Mouse (Mus musculus): ENCODE measurements around the gene Sycp2l. TPM values are rescaled to one million over a fixed set of nuclear protein-coding genes. Genes with fewer than 3 reads are reported as not detected.
"Not testable (repeated sequence)": the region's sequence is repeated elsewhere in the genome, so short reads cannot be mapped to it uniquely, and the experiment has no call there.

The Sycp2l gene
- polyA plus RNA-seq, 1 experiment from 2014 or later: 0.16 TPM

DNA sequence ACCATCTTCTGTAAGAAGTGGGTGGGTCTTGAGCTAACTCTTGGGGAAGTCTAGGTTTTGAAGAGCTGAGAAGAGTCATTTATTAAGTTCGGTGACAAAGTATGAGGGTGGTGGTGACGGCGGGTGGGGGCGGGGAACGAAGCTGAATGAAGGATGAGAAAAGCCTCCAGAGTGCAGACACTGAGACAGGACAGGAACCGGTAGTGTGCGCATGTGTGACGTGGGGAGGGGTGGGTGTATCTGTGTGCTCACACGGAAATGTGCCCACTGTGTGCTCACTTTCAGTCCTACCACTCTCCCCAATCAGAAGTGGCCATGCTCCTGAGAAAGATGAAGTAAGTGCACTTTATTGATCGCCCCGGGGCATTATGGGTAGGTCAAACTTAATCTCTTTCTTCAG, 39.0 kb downstream of the Sycp2l start:
- WGBS: 79% methylated on average over 11 of the region's 11 CpGs
- H3K4me1 ChIP-seq (ENCODE audit: control insufficient read depth, insufficient read depth, low read length): no peaks in the 10 kb centered on the region
- no peaks in the 10 kb centered on the region for H3K9me3 ChIP-seq (ENCODE audit: control insufficient read depth, low read length)
- no peak overlapping the region for H3K4me3 ChIP-seq (ENCODE audit: low read length)
- no peaks in the 10 kb centered on the region for H3K36me3 ChIP-seq (ENCODE audit: control insufficient read depth, insufficient read depth, low read length)
- ATAC-seq: no peak
- no peak overlapping the region for H3K4me2 ChIP-seq (ENCODE audit: low read depth, low read length)
- H3K9ac ChIP-seq (ENCODE audit: low read depth, low read length): no peak overlapping the region
- no peak overlapping the region for H3K27ac ChIP-seq (ENCODE audit: low read length)
- H3K27me3 ChIP-seq (replicated peaks; ENCODE audit: control insufficient read depth, insufficient read depth, low read length): no peaks in the 10 kb centered on the region

DNA sequence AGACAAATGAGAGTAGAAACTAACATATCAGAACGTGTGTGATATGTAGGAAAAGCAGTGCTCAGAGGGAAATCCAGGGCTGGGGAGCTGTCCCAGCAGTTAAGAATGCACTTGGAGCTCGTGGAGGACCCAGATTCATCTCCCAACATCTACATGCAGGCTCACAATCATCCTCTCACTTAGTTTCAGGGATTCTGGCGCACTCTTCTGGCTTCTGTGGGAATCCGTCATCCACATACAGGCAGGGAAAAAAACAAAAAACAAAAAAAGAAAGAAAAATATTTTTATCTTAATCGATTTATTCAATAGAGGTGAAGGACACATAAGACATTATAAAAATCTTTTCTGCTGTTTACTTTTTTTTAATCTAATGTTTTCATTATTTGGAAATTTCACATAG, 44.3 kb downstream of the Sycp2l start:
- Histone ChIP-seq H3K9ac (ENCODE audit: low read depth, low read length) (no peak overlapping the region), H3K9me3 (ENCODE audit: control insufficient read depth, low read length) (no peaks in the 10 kb centered on the region), H3K4me1 (ENCODE audit: control insufficient read depth, insufficient read depth, low read length) (no peaks in the 10 kb centered on the region), H3K27ac (ENCODE audit: low read length) (no peak overlapping the region), H3K36me3 (ENCODE audit: control insufficient read depth, insufficient read depth, low read length) (no peaks in the 10 kb centered on the region), H3K4me2 (ENCODE audit: low read depth, low read length) (no peak overlapping the region), H3K27me3 (replicated peaks; ENCODE audit: control insufficient read depth, insufficient read depth, low read length) (no peaks in the 10 kb centered on the region), H3K4me3 (ENCODE audit: low read length) (no peak overlapping the region)
- WGBS: 56% methylated on average over 5 of the region's 5 CpGs
- no peak for ATAC-seq

DNA sequence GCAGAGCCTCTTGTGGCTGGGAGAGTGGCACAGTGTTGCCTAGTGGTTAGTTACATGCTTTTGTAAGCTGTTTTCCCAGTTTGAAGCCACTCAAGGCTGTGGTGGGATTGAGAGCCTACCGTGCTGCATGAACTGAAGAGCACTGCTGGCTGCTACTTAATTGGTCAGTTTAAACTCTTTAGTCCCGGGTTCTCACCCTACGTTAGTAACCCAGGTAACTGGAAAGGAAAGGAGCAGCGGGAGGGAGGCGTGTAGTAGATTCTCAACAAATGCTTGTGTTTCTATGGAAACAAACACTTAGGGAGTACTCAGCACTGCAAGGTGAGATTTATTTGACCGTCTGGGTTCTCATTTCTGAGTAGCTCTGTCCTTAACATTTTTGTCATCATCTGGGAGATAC, 73.8 kb downstream of the Sycp2l start:
- no peaks in the 10 kb centered on the region for H3K4me1 ChIP-seq (ENCODE audit: control insufficient read depth, insufficient read depth, low read length)
- H3K9ac ChIP-seq (ENCODE audit: low read depth, low read length): no peak overlapping the region
- H3K36me3 ChIP-seq (ENCODE audit: control insufficient read depth, insufficient read depth, low read length): no peaks in the 10 kb centered on the region
- H3K4me2 ChIP-seq (ENCODE audit: low read depth, low read length): no peak overlapping the region
- H3K27me3 ChIP-seq (replicated peaks; ENCODE audit: control insufficient read depth, insufficient read depth, low read length): no peaks in the 10 kb centered on the region
- 82% methylated on average over 6 of the region's 6 CpGs for WGBS
- ATAC-seq: no peak
- H3K27ac ChIP-seq (ENCODE audit: low read length): no peak overlapping the region
- H3K4me3 ChIP-seq (ENCODE audit: low read length): no peak overlapping the region
- H3K9me3 ChIP-seq (ENCODE audit: control insufficient read depth, low read length): no peaks in the 10 kb centered on the region

DNA sequence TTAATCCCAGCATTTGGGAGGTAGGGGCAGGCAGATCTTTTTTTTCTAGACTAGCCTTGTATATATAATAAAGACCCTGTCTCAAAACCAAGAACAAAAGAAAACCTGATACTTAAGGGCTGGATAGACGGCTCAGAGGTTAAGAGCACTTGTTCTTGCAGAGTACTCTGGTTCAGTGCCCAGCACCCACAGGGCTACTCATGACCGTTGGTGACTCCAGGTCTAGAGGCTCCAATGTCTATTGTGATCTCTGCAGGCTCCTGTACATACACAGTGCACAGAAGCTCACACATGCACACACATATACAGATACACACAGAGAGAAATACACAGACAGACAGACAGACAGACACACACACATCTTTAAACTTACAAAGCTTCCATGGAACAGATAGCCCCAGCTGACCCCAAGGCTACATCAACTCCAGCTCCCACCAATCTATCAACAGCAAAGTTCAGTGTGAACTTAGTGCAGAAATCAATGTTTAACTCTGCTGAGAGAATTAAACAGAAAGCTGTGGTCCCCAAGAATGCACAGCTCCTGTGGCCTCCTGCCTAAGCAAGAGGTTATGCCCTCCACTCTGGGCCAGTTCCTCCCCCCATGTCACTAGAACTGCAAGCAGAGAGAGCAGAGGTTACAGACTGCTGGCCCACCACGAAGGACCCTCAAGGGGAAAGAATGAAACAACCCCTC, 81.7 kb downstream of the Sycp2l start:
- ATAC-seq: no peak
- WGBS: 65% methylated on average over 3 of the region's 3 CpGs
- H3K4me3 ChIP-seq (ENCODE audit: low read length): no peak overlapping the region
- H3K27me3 ChIP-seq (replicated peaks; ENCODE audit: control insufficient read depth, insufficient read depth, low read length): no peaks in the 10 kb centered on the region
- H3K4me1 ChIP-seq (ENCODE audit: control insufficient read depth, insufficient read depth, low read length): no peaks in the 10 kb centered on the region
- no peak overlapping the region for H3K9ac ChIP-seq (ENCODE audit: low read depth, low read length)
- H3K9me3 ChIP-seq (ENCODE audit: control insufficient read depth, low read length): no peaks in the 10 kb centered on the region
- H3K36me3 ChIP-seq (ENCODE audit: control insufficient read depth, insufficient read depth, low read length): no peaks in the 10 kb centered on the region
- no peak overlapping the region for H3K27ac ChIP-seq (ENCODE audit: low read length)
- no peak overlapping the region for H3K4me2 ChIP-seq (ENCODE audit: low read depth, low read length)

DNA sequence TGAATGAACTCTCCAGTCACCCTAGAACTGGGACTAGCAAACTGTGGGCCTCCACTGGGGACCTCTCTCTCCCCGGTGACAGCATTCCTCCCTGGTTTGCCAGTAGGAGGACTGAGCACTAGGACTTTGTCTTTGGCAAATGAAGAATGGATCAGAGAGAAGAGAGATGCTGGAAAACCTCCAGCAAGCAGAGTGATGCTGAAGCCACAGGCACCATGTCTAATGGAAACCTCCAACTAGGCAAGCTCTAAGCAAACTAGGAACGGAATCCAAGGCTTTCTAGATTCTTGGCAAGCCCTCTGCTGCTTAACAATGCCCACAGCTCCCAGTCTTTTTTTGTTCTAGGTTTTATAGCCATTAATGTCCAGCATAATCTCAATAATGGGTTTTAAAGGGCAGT, 86.8 kb downstream of the Sycp2l start:
- WGBS: 88% methylated on average over 2 of the region's 2 CpGs
- Histone ChIP-seq H3K27ac (ENCODE audit: low read length) (no peak overlapping the region), H3K4me2 (ENCODE audit: low read depth, low read length) (no peak overlapping the region), H3K4me3 (ENCODE audit: low read length) (no peak overlapping the region), H3K4me1 (ENCODE audit: control insufficient read depth, insufficient read depth, low read length) (no peaks in the 10 kb centered on the region), H3K9ac (ENCODE audit: low read depth, low read length) (no peak overlapping the region), H3K9me3 (ENCODE audit: control insufficient read depth, low read length) (no peaks in the 10 kb centered on the region), H3K27me3 (replicated peaks; ENCODE audit: control insufficient read depth, insufficient read depth, low read length) (no peaks in the 10 kb centered on the region), H3K36me3 (ENCODE audit: control insufficient read depth, insufficient read depth, low read length) (no peaks in the 10 kb centered on the region)
- no peak for ATAC-seq

GRCm38 (mm10) chr13:41203289-41203688, 89.2 kb downstream of the Sycp2l start:
- no peaks in the 10 kb centered on the region for H3K27me3 ChIP-seq (replicated peaks; ENCODE audit: control insufficient read depth, insufficient read depth, low read length)
- H3K4me3 ChIP-seq (ENCODE audit: low read length): no peak overlapping the region
- no peak overlapping the region for H3K4me2 ChIP-seq (ENCODE audit: low read depth, low read length)
- WGBS: 60% methylated on average over 7 of the region's 7 CpGs
- no peaks in the 10 kb centered on the region for H3K9me3 ChIP-seq (ENCODE audit: control insufficient read depth, low read length)
- no peak for ATAC-seq
- no peak overlapping the region for H3K27ac ChIP-seq (ENCODE audit: low read length)
- no peaks in the 10 kb centered on the region for H3K36me3 ChIP-seq (ENCODE audit: control insufficient read depth, insufficient read depth, low read length)
- H3K4me1 ChIP-seq (ENCODE audit: control insufficient read depth, insufficient read depth, low read length): no peaks in the 10 kb centered on the region
- no peak overlapping the region for H3K9ac ChIP-seq (ENCODE audit: low read depth, low read length)

GRCm38 (mm10) chr13:41203691-41204090, 89.6 kb downstream of the Sycp2l start:
- H3K27me3 ChIP-seq (replicated peaks; ENCODE audit: control insufficient read depth, insufficient read depth, low read length): no peaks in the 10 kb centered on the region
- H3K9ac ChIP-seq (ENCODE audit: low read depth, low read length): no peak overlapping the region
- no peak overlapping the region for H3K27ac ChIP-seq (ENCODE audit: low read length)
- no peaks in the 10 kb centered on the region for H3K4me1 ChIP-seq (ENCODE audit: control insufficient read depth, insufficient read depth, low read length)
- ATAC-seq: no peak
- no peak overlapping the region for H3K4me3 ChIP-seq (ENCODE audit: low read length)
- H3K36me3 ChIP-seq (ENCODE audit: control insufficient read depth, insufficient read depth, low read length): no peaks in the 10 kb centered on the region
- no peaks in the 10 kb centered on the region for H3K9me3 ChIP-seq (ENCODE audit: control insufficient read depth, low read length)
- WGBS: 79% methylated on average over 9 of the region's 9 CpGs
- H3K4me2 ChIP-seq (ENCODE audit: low read depth, low read length): no peak overlapping the region

DNA sequence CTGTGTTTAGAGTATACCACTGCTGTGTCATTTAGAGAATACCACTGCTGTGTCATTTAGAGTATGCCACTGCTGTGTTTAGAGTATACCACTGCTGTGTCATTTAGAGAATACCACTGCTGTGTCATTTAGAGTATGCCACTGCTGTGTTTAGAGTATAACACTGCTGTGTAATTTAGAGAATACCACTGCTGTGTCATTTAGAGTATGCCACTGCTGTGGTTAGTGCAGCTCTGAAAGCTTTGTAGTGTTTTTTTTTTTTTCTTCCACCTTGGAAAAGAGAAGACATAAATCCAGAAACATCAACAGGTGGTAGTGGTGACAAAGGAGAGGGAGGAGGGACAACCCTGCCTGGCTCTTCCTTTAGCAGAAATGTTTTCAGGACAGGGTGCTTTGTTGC, 91.5 kb downstream of the Sycp2l start:
- H3K4me3 ChIP-seq (ENCODE audit: low read length); ATAC-seq; H3K36me3 ChIP-seq (ENCODE audit: control insufficient read depth, insufficient read depth, low read length); H3K9ac ChIP-seq (ENCODE audit: low read depth, low read length); H3K27me3 ChIP-seq (replicated peaks; ENCODE audit: control insufficient read depth, insufficient read depth, low read length); H3K9me3 ChIP-seq (ENCODE audit: control insufficient read depth, low read length); H3K4me1 ChIP-seq (ENCODE audit: control insufficient read depth, insufficient read depth, low read length); H3K27ac ChIP-seq (ENCODE audit: low read length); H3K4me2 ChIP-seq (ENCODE audit: low read depth, low read length): not testable (repeated sequence)

DNA sequence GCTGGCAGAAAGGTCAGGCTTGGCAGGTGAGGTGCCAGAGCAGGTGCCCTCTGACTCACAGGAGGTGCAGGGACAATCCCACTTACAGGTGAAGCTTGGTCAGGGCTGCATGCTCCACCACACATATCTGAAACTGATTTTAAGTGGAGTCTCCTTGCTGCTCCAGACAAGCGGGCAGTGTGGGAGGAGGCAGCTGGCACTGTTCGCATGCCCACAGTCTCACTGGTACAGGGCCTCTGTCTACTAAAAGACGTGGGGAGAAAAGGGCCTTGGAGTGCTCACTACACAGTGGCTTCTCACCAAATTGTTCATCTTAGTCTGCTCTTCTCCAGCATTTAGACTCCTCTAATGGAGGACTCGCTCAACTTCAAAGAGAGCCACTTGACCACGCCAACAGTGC, 92.1 kb downstream of the Sycp2l start:
- H3K4me1 ChIP-seq (ENCODE audit: control insufficient read depth, insufficient read depth, low read length): no peaks in the 10 kb centered on the region
- H3K9me3 ChIP-seq (ENCODE audit: control insufficient read depth, low read length): no peaks in the 10 kb centered on the region
- 88% methylated on average over 5 of the region's 5 CpGs for WGBS
- no peak overlapping the region for H3K4me2 ChIP-seq (ENCODE audit: low read depth, low read length)
- no peak overlapping the region for H3K27ac ChIP-seq (ENCODE audit: low read length)
- no peaks in the 10 kb centered on the region for H3K27me3 ChIP-seq (replicated peaks; ENCODE audit: control insufficient read depth, insufficient read depth, low read length)
- H3K36me3 ChIP-seq (ENCODE audit: control insufficient read depth, insufficient read depth, low read length): no peaks in the 10 kb centered on the region
- H3K4me3 ChIP-seq (ENCODE audit: low read length): no peak overlapping the region
- no peak for ATAC-seq
- no peak overlapping the region for H3K9ac ChIP-seq (ENCODE audit: low read depth, low read length)

GRCm38 (mm10) chr13:41211276-41211675, 97.2 kb downstream of the Sycp2l start:
- Histone ChIP-seq H3K4me3 (ENCODE audit: low read length) (no peak overlapping the region), H3K9me3 (ENCODE audit: control insufficient read depth, low read length) (no peaks in the 10 kb centered on the region), H3K27me3 (replicated peaks; ENCODE audit: control insufficient read depth, insufficient read depth, low read length) (no peaks in the 10 kb centered on the region), H3K36me3 (ENCODE audit: control insufficient read depth, insufficient read depth, low read length) (no peaks in the 10 kb centered on the region), H3K9ac (ENCODE audit: low read depth, low read length) (no peak overlapping the region), H3K27ac (ENCODE audit: low read length) (no peak overlapping the region), H3K4me1 (ENCODE audit: control insufficient read depth, insufficient read depth, low read length) (peaks cover 11% of the 10 kb centered on the region), H3K4me2 (ENCODE audit: low read depth, low read length) (no peak overlapping the region)
- WGBS: 63% methylated on average over 4 of the region's 4 CpGs
- peak; percentile 77 for ATAC-seq

Data from intestine, embryonic 16.5 days (tissue).